Comparison of ENCODE assay signal across 1 mouse cellular context in the genomic region with DNA sequence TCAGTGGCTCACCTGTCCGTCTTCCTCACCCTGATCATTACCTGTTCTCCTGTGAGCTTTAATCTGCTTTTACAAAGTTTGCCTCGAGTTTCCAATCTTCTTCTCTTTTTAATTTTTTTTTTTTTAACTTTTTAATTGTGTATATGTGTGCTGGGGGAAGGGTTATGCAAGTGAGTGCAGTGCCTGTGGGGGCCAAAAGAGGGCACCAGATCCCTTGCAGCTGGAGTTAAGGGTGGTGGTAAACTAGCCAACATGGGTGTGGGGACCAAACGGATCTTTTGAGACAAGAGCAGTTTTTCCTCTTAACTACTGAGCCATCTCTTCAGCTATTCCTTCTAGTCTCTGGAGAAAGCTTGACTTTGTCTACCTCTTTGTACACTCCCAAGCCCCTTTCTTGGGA.
TF ChIP-seq lines count a peak whose summit lies in the region.

No protein-coding gene starts in this region.

TF ChIP-seq in MEL, 35 proteins besides CTCF, POLR2A, EP300 and RAD21:
- TF ChIP-seq RCOR1 (IDR thresholded peaks at IDR 0.05; ENCODE audit: low read depth, low read length), result no peak
- TF ChIP-seq SMC3 (IDR thresholded peaks at IDR 0.05; ENCODE audit: low read depth, low read length), result peak; percentile 46
- TF ChIP-seq ZNF384 (IDR thresholded peaks at IDR 0.05; ENCODE audit: low read depth, low read length), result peak; percentile 53
- TF ChIP-seq NRF1 (IDR thresholded peaks at IDR 0.05; ENCODE audit: insufficient read depth, low read depth, low read length, poor library complexity, severe bottlenecking), result no peak
- 0 out of 2 replicates have a peak, but pooled peaks have one; percentile 34 for TF ChIP-seq ZC3H11A (IDR thresholded peaks at IDR 0.05; ENCODE audit: low read depth, low read length)
